Mouse (Mus musculus) CD4-positive, CD25-positive, alpha-beta regulatory T cell, adult 4 months (primary cell): ENCODE measurements around the gene Qtrt1. TPM values are rescaled to one million over a fixed set of nuclear protein-coding genes. Genes with fewer than 3 reads are reported as not detected.
A peak's percentile ranks its signal among the peaks of the same experiment; 100 is the strongest.

ENCODE experiments used
- ATAC-seq: one replicate; pipeline ENCODE4 v1.8.0; 2017
- polyA plus RNA-seq, 2 experiments: library from polyadenylated mRNA; unstranded; fragments of 100-300 nt; shearing (Covaris generic); gene quantifications; one replicate each; pipeline ENCODE4 v1.2.1; 2017

The Qtrt1 gene
- polyA plus RNA-seq, 2 experiments from 2014 or later, result 32.1 to 46.9 TPM

- ATAC-seq, result peak; percentile 99
Observed at GRCm38 (mm10) chr9:21424631-21425555, 13.3 kb downstream of the Qtrt1 start, which contains the start of gene Dnm2. Gene Dnm2 (plus strand): TSS chr9:21424908.

GRCm38 (mm10) chr9:21425556-21425945 is 13.9 kb downstream of the Qtrt1 start:
- no peak for ATAC-seq

GRCm38 (mm10) chr9:21426013-21426412 is 14.4 kb downstream of the Qtrt1 start:
- no peak for ATAC-seq

- ATAC-seq, result no peak
Observed at GRCm38 (mm10) chr9:21426525-21426924, 14.9 kb downstream of the Qtrt1 start.

GRCm38 (mm10) chr9:21427773-21428172 is 16.1 kb downstream of the Qtrt1 start:
- no peak for ATAC-seq

- ATAC-seq, result no peak
Observed at GRCm38 (mm10) chr9:21428178-21428577, 16.5 kb downstream of the Qtrt1 start.

GRCm38 (mm10) chr9:21430724-21431123 is 19.1 kb downstream of the Qtrt1 start:
- no peak for ATAC-seq

- ATAC-seq, result no peak
Observed at GRCm38 (mm10) chr9:21432066-21432465, 20.4 kb downstream of the Qtrt1 start.

- ATAC-seq, result no peak
Observed at GRCm38 (mm10) chr9:21433766-21434165, 22.1 kb downstream of the Qtrt1 start.

- ATAC-seq, result no peak
Observed at GRCm38 (mm10) chr9:21434410-21434809, 22.8 kb downstream of the Qtrt1 start.

GRCm38 (mm10) chr9:21435777-21436635 is 24.4 kb downstream of the Qtrt1 start:
- peak; percentile 97 for ATAC-seq

GRCm38 (mm10) chr9:21437577-21437976 is 25.9 kb downstream of the Qtrt1 start:
- no peak for ATAC-seq

- no peak for ATAC-seq
Observed at GRCm38 (mm10) chr9:21438219-21438618, 26.6 kb downstream of the Qtrt1 start.

GRCm38 (mm10) chr9:21439456-21439855 is 27.8 kb downstream of the Qtrt1 start:
- ATAC-seq, result no peak

GRCm38 (mm10) chr9:21439914-21440313 is 28.3 kb downstream of the Qtrt1 start:
- ATAC-seq, result no peak

GRCm38 (mm10) chr9:21440387-21440786 is 28.8 kb downstream of the Qtrt1 start:
- ATAC-seq, result no peak

- ATAC-seq, result no peak
Observed at GRCm38 (mm10) chr9:21443853-21444252, 32.2 kb downstream of the Qtrt1 start.

- no peak for ATAC-seq
Observed at GRCm38 (mm10) chr9:21444574-21444973, 32.9 kb downstream of the Qtrt1 start.

GRCm38 (mm10) chr9:21445081-21445744 is 33.6 kb downstream of the Qtrt1 start:
- no peak for ATAC-seq

- peak; percentile 13 for ATAC-seq
Observed at GRCm38 (mm10) chr9:21447778-21448177, 36.1 kb downstream of the Qtrt1 start.

GRCm38 (mm10) chr9:21449710-21450109 is 38.1 kb downstream of the Qtrt1 start:
- ATAC-seq, result peak; percentile 79

GRCm38 (mm10) chr9:21450270-21450669 is 38.6 kb downstream of the Qtrt1 start:
- peak; percentile 60 for ATAC-seq

GRCm38 (mm10) chr9:21451391-21451790 is 39.8 kb downstream of the Qtrt1 start:
- ATAC-seq, result no peak
